Mouse (Mus musculus) heart, embryonic 15.5 days (tissue): ENCODE results near the gene Lrfn3. TPM values are rescaled to one million over a fixed set of nuclear protein-coding genes. Genes with fewer than 3 reads are reported as not detected.
A peak's percentile ranks its signal among the peaks of the same experiment; 100 is the strongest.

ENCODE experiments used
- ATAC-seq: fragments of 200-750 bp; cut with Nextera tagmentation; replicated peaks from 2 replicates; pipeline ENCODE4 v1.8.0; 2017; ENCODE audit warnings: low read depth, moderate TSS enrichment; ENCODE audit not compliant: insufficient number of reproducible peaks, insufficient read depth, low FRiP score
- H3K27ac ChIP-seq: fragments of 300-500 bp; sonication (generic); 2 replicates; pipeline ENCODE4 v1.5.1; 2015; ENCODE audit warnings: mild to moderate bottlenecking, inconsistent platforms
- H3K27me3 ChIP-seq: fragments of 300-500 bp; sonication (generic); 2 replicates; pipeline ENCODE4 v1.6.1; 2015; ENCODE audit warnings: inconsistent platforms
- H3K36me3 ChIP-seq: fragments of 300-500 bp; sonication (generic); 2 replicates; pipeline ENCODE4 v1.6.1; 2015; ENCODE audit warnings: mild to moderate bottlenecking, inconsistent platforms
- H3K4me1 ChIP-seq: fragments of 300-500 bp; sonication (generic); replicated peaks from 2 replicates; pipeline ENCODE4 v1.6.1; 2015; ENCODE audit warnings: inconsistent platforms
- H3K4me2 ChIP-seq: fragments of 300-500 bp; sonication (generic); 2 replicates; pipeline ENCODE4 v1.6.1; 2015; ENCODE audit warnings: inconsistent platforms, mild to moderate bottlenecking, moderate library complexity
- H3K4me3 ChIP-seq: fragments of 300-500 bp; sonication (generic); 2 replicates; pipeline ENCODE4 v1.5.1; 2015; ENCODE audit warnings: mild to moderate bottlenecking, inconsistent platforms
- H3K9ac ChIP-seq: fragments of 300-500 bp; sonication (generic); 2 replicates; pipeline ENCODE4 v1.6.1; 2015; ENCODE audit warnings: mild to moderate bottlenecking, inconsistent platforms
- H3K9me3 ChIP-seq: fragments of 300-500 bp; sonication (generic); replicated peaks from 2 replicates; pipeline ENCODE4 v1.6.1; 2016; ENCODE audit warnings: inconsistent platforms
- WGBS: fragments of 180-500 bp; shearing (Covaris S2); methylation state at CpG from one replicate; pipeline ENCODE4 v1.1.7; 2015; ENCODE audit warnings: mixed read lengths; 5-methylcytosine and 5-hydroxymethylcytosine counted together
- polyA plus RNA-seq: library from polyadenylated mRNA; unstranded; fragments of >200 nt; fragmentation: Nextera tagmentation; extraction: Ambion mirVana; gene quantifications from 2 replicates; pipeline ENCODE4 v1.2.1, GENCODE M21; 2015

The Lrfn3 gene
- polyA plus RNA-seq, 1 experiment from 2014 or later, result 1.4 TPM

- no peak overlapping the region for H3K9ac ChIP-seq
- 83% methylated on average over 12 of the region's 12 CpGs for WGBS
- no peak for ATAC-seq
Measured at GRCm38 (mm10) chr7:30310136-30310535, 52.4 kb downstream of the Lrfn3 start.

DNA sequence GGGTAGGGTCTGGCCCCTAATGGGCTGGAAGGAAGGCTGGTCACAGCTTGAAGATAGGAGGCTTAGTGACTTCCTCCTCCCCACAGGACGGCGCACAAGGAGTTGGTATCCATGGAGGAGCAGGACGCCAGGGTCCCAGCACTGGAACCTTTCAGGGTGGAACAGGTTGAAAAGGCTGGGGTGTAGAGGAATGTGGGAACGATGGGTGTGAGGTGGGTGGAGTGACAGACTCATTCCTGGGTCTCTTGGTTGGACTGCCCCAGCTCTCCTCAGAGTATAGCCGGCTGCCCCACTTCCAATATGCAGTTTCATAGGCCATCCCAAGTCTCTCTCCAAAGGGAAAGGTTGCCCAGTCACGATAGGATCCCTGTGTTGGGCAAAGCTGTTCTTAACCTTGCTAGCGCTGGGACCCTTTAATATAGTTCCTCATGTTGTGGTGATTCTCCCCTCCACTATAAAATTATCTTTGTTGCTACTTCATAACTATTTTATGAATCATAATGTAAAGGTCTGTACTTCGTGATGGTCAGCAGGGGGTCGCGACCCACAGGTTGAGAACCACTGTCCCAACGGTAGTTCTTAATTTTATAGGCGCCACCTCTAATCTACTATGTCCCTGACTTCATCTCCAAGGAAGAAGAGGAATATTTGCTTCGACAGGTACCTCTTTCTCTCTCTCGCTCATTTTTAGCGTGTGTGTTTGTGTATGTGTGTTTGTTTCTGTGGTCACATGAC lies 53.0 kb downstream of the Lrfn3 start:
- H3K9ac ChIP-seq, result peak overlapping the region; percentile 64
- peak overlapping the region; percentile 19 for H3K27ac ChIP-seq
- 55% methylated on average over 15 of the region's 15 CpGs for WGBS
- peak overlapping the region; percentile 89 for H3K4me2 ChIP-seq
- H3K9me3 ChIP-seq, result no peaks in the 10 kb centered on the region
- H3K36me3 ChIP-seq, result no peaks in the 10 kb centered on the region
- no peak for ATAC-seq
- H3K27me3 ChIP-seq, result no peaks in the 10 kb centered on the region
- peaks cover 22% of the 10 kb centered on the region for H3K4me1 ChIP-seq
- peak overlapping the region; percentile 68 for H3K4me3 ChIP-seq

More at GRCm38 (mm10) chr7:30310136-30310535, 52.4 kb downstream of the Lrfn3 start:
- H3K27ac ChIP-seq, result no peak overlapping the region
- no peaks in the 10 kb centered on the region for H3K27me3 ChIP-seq
- H3K4me2 ChIP-seq, result no peak overlapping the region
- H3K4me3 ChIP-seq, result no peak overlapping the region
- H3K9me3 ChIP-seq, result no peaks in the 10 kb centered on the region
- no peaks in the 10 kb centered on the region for H3K36me3 ChIP-seq
- peaks cover 25% of the 10 kb centered on the region for H3K4me1 ChIP-seq

DNA sequence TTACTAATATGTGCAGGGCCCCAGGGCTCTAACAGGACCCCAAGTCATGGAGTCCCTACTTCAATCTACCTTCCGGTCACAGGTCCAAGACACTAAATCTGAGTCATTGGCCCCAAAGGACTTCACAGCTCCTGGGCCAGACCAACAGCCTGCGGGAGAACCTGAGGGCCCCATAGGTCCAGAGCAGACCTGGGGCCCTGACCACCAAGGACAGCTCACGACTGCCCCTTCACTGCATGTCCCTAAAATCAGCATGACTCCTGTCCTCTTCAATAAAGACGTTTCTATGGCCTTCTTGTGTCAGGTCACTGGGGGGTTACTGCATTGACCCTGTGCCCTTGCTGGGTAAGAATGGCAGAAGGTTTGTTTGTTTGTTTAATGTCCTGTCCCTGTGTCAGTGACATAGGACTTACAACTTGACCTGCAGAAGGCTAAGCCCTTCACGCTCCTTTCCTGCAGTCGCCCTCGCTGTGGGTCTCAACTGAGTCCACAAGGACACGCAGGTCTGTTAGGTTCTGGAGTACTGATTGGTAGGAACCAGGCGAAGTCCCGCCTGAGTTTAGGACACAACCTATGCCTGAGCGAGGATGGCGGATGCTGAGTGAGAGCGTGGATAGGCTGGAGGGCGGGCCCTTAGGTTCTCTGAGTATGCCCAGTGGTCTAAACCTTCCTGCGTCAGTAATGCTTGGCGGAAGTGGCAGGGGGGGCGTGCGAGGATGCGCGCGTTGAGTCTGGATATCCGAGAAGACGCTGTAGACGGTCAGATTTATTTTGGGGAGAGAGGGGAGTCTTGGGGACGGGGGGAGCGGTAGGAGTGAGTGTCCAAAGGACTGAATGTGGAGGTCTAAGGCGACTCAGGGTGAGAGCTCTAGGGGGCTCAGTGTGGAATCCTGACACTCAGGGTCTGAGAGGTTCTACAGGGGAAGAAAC lies 54.2 kb downstream of the Lrfn3 start, which contains the start of gene Alkbh6:
Alkbh6 (plus strand) TSS at position 642 of the 930 bp plus-strand sequence.
- Histone ChIP-seq H3K27me3 (no peaks in the 10 kb centered on the region), H3K4me1 (peaks cover 16% of the 10 kb centered on the region), H3K9me3 (no peaks in the 10 kb centered on the region), H3K36me3 (no peaks in the 10 kb centered on the region), H3K27ac (peak within 1 kb of the TSS; percentile 69), H3K4me3 (peak within 1 kb of the TSS; percentile 68), H3K9ac (peak within 1 kb of the TSS; percentile 64), H3K4me2 (peak within 1 kb of the TSS; percentile 89)
- peak; percentile 100 for ATAC-seq
- 4% methylated on average over 27 of the region's 27 CpGs for WGBS

GRCm38 (mm10) chr7:30306083-30306779 lies 56.3 kb downstream of the Lrfn3 start:
- 89% methylated on average over 16 of the region's 16 CpGs for WGBS
- Histone ChIP-seq H3K27ac (no peak overlapping the region), H3K36me3 (no peaks in the 10 kb centered on the region; the same call in 1 of the 2 replicates), H3K9me3 (no peaks in the 10 kb centered on the region), H3K27me3 (no peaks in the 10 kb centered on the region), H3K9ac (no peak overlapping the region), H3K4me2 (no peak overlapping the region), H3K4me3 (no peak overlapping the region), H3K4me1 (peaks cover 16% of the 10 kb centered on the region)
- ATAC-seq, result no peak

Other genes with a start within 250 kb of the Lrfn3 start
- 10.0 and 13.7 TPM in 2 replicates for gene Zfp382, start 240.8 kb downstream of the Lrfn3 start, polyA plus RNA-seq
- gene Zfp146, start 193.0 kb downstream of the Lrfn3 start, polyA plus RNA-seq, result 6.9 and 8.5 TPM in 2 replicates
- 369 and 603 TPM in 2 replicates for gene Cox7a1, start 178.6 kb downstream of the Lrfn3 start, polyA plus RNA-seq
- gene Capns1, start 164.0 kb downstream of the Lrfn3 start, polyA plus RNA-seq, result 77.4 and 96.6 TPM in 2 replicates
- gene Polr2i, start 130.8 kb downstream of the Lrfn3 start, polyA plus RNA-seq, result 99.7 and 105 TPM in 2 replicates
- gene Tbcb, start 130.5 kb downstream of the Lrfn3 start, polyA plus RNA-seq, result 125 and 140 TPM in 2 replicates
- not detected in 2 replicates for gene Ovol3, start 127.0 kb downstream of the Lrfn3 start, polyA plus RNA-seq
- gene Thap8, start 82.7 kb downstream of the Lrfn3 start, polyA plus RNA-seq, result 0.42 and 0.61 TPM in 2 replicates
- gene Wdr62, start 82.4 kb downstream of the Lrfn3 start, polyA plus RNA-seq, result 6.7 and 8.6 TPM in 2 replicates
- 8.0 and 12.0 TPM in 2 replicates for gene Clip3, start 71.0 kb downstream of the Lrfn3 start, polyA plus RNA-seq
- 57.4 and 64.4 TPM in 2 replicates for gene Alkbh6, start 54.1 kb downstream of the Lrfn3 start, polyA plus RNA-seq
- 6.1 and 18.8 TPM in 2 replicates for gene Syne4, start 48.0 kb downstream of the Lrfn3 start, polyA plus RNA-seq
- gene E130208F15Rik, start 41.0 kb downstream of the Lrfn3 start, polyA plus RNA-seq, result 5.1 TPM in 1 of 2 replicates, not detected in the other
- 14.4 and 17.5 TPM in 2 replicates for gene Sdhaf1, start 38.9 kb downstream of the Lrfn3 start, polyA plus RNA-seq
- gene Tyrobp, start 51.0 kb upstream of the Lrfn3 start, polyA plus RNA-seq, result 27.1 and 46.0 TPM in 2 replicates
- gene Hcst, start 57.1 kb upstream of the Lrfn3 start, polyA plus RNA-seq, result 0.98 and 2.7 TPM in 2 replicates
- gene Nfkbid, start 59.0 kb upstream of the Lrfn3 start, polyA plus RNA-seq, result 0.76 and 1.5 TPM in 2 replicates
- gene Aplp1, start 82.8 kb upstream of the Lrfn3 start, polyA plus RNA-seq, result 14.7 and 21.7 TPM in 2 replicates
- 0.16 TPM in 2 replicates for gene Kirrel2, start 94.9 kb upstream of the Lrfn3 start, polyA plus RNA-seq
- gene Nphs1, start 95.5 kb upstream of the Lrfn3 start, polyA plus RNA-seq, result 0.09 and 0.14 TPM in 2 replicates
- gene Prodh2, start 130.8 kb upstream of the Lrfn3 start, polyA plus RNA-seq, result 0.15 and 0.74 TPM in 2 replicates
- gene Arhgap33, start 172.3 kb upstream of the Lrfn3 start, polyA plus RNA-seq, result 6.2 and 8.1 TPM in 2 replicates
- 155 and 176 TPM in 2 replicates for gene Hspb6, start 189.4 kb upstream of the Lrfn3 start, polyA plus RNA-seq
- gene Proser3, start 189.5 kb upstream of the Lrfn3 start, polyA plus RNA-seq, result 8.0 and 9.4 TPM in 2 replicates
- gene Lin37, start 197.1 kb upstream of the Lrfn3 start, polyA plus RNA-seq, result 32.7 and 33.1 TPM in 2 replicates
- gene U2af1l4, start 200.5 kb upstream of the Lrfn3 start, polyA plus RNA-seq, result 90.0 and 97.8 TPM in 2 replicates
- 8.4 and 10.8 TPM in 2 replicates for gene Gm49396, start 200.6 kb upstream of the Lrfn3 start, polyA plus RNA-seq
- 104 and 106 TPM in 2 replicates for gene Psenen, start 200.9 kb upstream of the Lrfn3 start, polyA plus RNA-seq
- 3.7 and 4.0 TPM in 2 replicates for gene Igflr1, start 202.7 kb upstream of the Lrfn3 start, polyA plus RNA-seq
- gene Kmt2b, start 226.0 kb upstream of the Lrfn3 start, polyA plus RNA-seq, result 4.2 and 4.4 TPM in 2 replicates
- 0.14 and 0.23 TPM in 2 replicates for gene Zbtb32, start 236.1 kb upstream of the Lrfn3 start, polyA plus RNA-seq